ENCODE assay signal across 8 mouse cellular contexts in genomic region chrX:48594099-48594760, GRCm38 (mm10). TPM values are rescaled to one million over a fixed set of nuclear protein-coding genes. Genes with fewer than 3 reads are reported as not detected.
DNase-seq lines count a peak whose midpoint lies in the region; ATAC-seq lines count a peak whose summit lies in the region.

TSS of gene Zfp280c (minus strand) at chrX:48594504.

- peak; percentile 92 for ATAC-seq in hindbrain, embryonic 12.5 days (ENCODE audit: low FRiP score)

- peak within 1 kb of the TSS; percentile 79 for H3K9ac ChIP-seq in hindbrain, embryonic 12.5 days

- H3K36me3 ChIP-seq in hindbrain, embryonic 12.5 days = peaks cover 11% of the 10 kb centered on the region; the same call in 1 of the 2 replicates

- 12% methylated on average over 39 of the region's 45 CpGs for WGBS in hindbrain, embryonic 12.5 days

- peak within 1 kb of the TSS; percentile 59 for H3K4me3 ChIP-seq in hindbrain, embryonic 12.5 days

- H3K27ac ChIP-seq in hindbrain, embryonic 12.5 days = peak within 1 kb of the TSS; percentile 90

- peak; percentile 75 for DNase-seq in NIH3T3 (ENCODE audit: low read depth)
- peak; percentile 74 to 78 for DNase-seq in cerebellum, postnatal 10 days
- DNase-seq in frontal cortex, postnatal 10 days (ENCODE audit: low spot score in 2 of 2) = peak; percentile 61 to 63
- DNase-seq in layer of hippocampus, postnatal 36 days = peak; percentile 51 to 67
- peak; percentile 71 for DNase-seq in lung, postnatal 36 days
- peak; percentile 82 for DNase-seq in retina, postnatal 1 day
- peak; percentile 38 to 39 for DNase-seq in urinary bladder, adult 18-20 months (ENCODE audit: low spot score in 2 of 2)

- H3K9me3 ChIP-seq in hindbrain, embryonic 12.5 days (replicated peaks) = no peaks in the 10 kb centered on the region; the same call in 1 of the 2 replicates

- H3K27me3 ChIP-seq in hindbrain, embryonic 12.5 days = no peaks in the 10 kb centered on the region

- H3K4me2 ChIP-seq in hindbrain, embryonic 12.5 days (replicated peaks) = peak within 1 kb of the TSS; percentile 40

- H3K4me1 ChIP-seq in hindbrain, embryonic 12.5 days = no peaks in the 10 kb centered on the region

RNA-seq across cellular contexts. Expression of gene Zfp280c, which starts in this region (rescaled TPM):
- polyA plus RNA-seq in hindbrain, embryonic 12.5 days (2016; fragmentation: Nextera tagmentation; extraction: Ambion mirVana) = 16.5 and 16.6 TPM in 2 replicates
- 10 to 100 TPM; 20.9 to 21.6 TPM for total RNA-seq in layer of hippocampus, postnatal 36 days (2021)

Comparison
In these comparisons a context has a peak if more than half of its experiments do, and no peak if none do; other contexts are left out.
1. Peak in every context shown above with its lines: DNase-seq, ATAC-seq, H3K4me3 ChIP-seq and H3K27ac ChIP-seq.